Mouse (Mus musculus): ENCODE data around the gene Mars. TPM values are rescaled to one million over a fixed set of nuclear protein-coding genes. Genes with fewer than 3 reads are reported as not detected.

Mars gene
- total RNA-seq, 2 experiments from 2014 or later = 55.2 to 57.5 TPM

- no peak for DNase-seq (ENCODE audit: low spot score in 2 of 2)
Measured at GRCm38 (mm10) chr10:127288328-127288799, 23.2 kb downstream of the Mars start.

GRCm38 (mm10) chr10:127287936-127288293 lies 23.7 kb downstream of the Mars start:
- no peak for DNase-seq (ENCODE audit: low spot score in 2 of 2)

GRCm38 (mm10) chr10:127287271-127287935 lies 24.2 kb downstream of the Mars start:
- no peak for DNase-seq (ENCODE audit: low spot score in 2 of 2)

- DNase-seq (ENCODE audit: low spot score in 2 of 2) = no peak
Measured at GRCm38 (mm10) chr10:127286730-127287129, 24.9 kb downstream of the Mars start.

- DNase-seq (ENCODE audit: low spot score in 2 of 2) = no peak
Measured at GRCm38 (mm10) chr10:127286194-127286593, 25.4 kb downstream of the Mars start.

- DNase-seq (ENCODE audit: low spot score in 2 of 2) = no peak
Measured at GRCm38 (mm10) chr10:127285644-127286043, 25.9 kb downstream of the Mars start.

- no peak for DNase-seq (ENCODE audit: low spot score in 2 of 2)
Measured at GRCm38 (mm10) chr10:127284724-127285500, 26.7 kb downstream of the Mars start.

GRCm38 (mm10) chr10:127284105-127284622 lies 27.4 kb downstream of the Mars start:
- DNase-seq (ENCODE audit: low spot score in 2 of 2) = no peak

GRCm38 (mm10) chr10:127282620-127283215 lies 28.9 kb downstream of the Mars start:
- no peak for DNase-seq (ENCODE audit: low spot score in 2 of 2)

- DNase-seq (ENCODE audit: low spot score in 2 of 2) = no peak
Measured at GRCm38 (mm10) chr10:127281316-127281715, 30.3 kb downstream of the Mars start.

- no peak for DNase-seq (ENCODE audit: low spot score in 2 of 2)
Measured at GRCm38 (mm10) chr10:127279730-127280129, 31.9 kb downstream of the Mars start.

GRCm38 (mm10) chr10:127274261-127275022 lies 37.1 kb downstream of the Mars start:
- no peak for DNase-seq (ENCODE audit: low spot score in 2 of 2)

GRCm38 (mm10) chr10:127272371-127272770 lies 39.2 kb downstream of the Mars start:
- DNase-seq (ENCODE audit: low spot score in 2 of 2) = no peak

- no peak for DNase-seq (ENCODE audit: low spot score in 2 of 2)
Measured at GRCm38 (mm10) chr10:127269884-127270283, 41.7 kb downstream of the Mars start.

GRCm38 (mm10) chr10:127269036-127269435 lies 42.5 kb downstream of the Mars start:
- DNase-seq (ENCODE audit: low spot score in 2 of 2) = no peak

- DNase-seq (ENCODE audit: low spot score in 2 of 2) = no peak
Measured at GRCm38 (mm10) chr10:127268401-127268800, 43.2 kb downstream of the Mars start.

- no peak for DNase-seq (ENCODE audit: low spot score in 2 of 2)
Measured at GRCm38 (mm10) chr10:127267318-127267717, 44.3 kb downstream of the Mars start.

- peak; percentile 93 to 95 for DNase-seq (ENCODE audit: low spot score in 2 of 2)
Measured at GRCm38 (mm10) chr10:127266112-127267091, 45.2 kb downstream of the Mars start, which contains the start of gene Dctn2. Gene Dctn2 (plus strand): TSS chr10:127266368.

GRCm38 (mm10) chr10:127265727-127266111 lies 45.9 kb downstream of the Mars start:
- no peak for DNase-seq (ENCODE audit: low spot score in 2 of 2)

GRCm38 (mm10) chr10:127264971-127265370 lies 46.6 kb downstream of the Mars start:
- no peak for DNase-seq (ENCODE audit: low spot score in 2 of 2)
